Mouse (Mus musculus): ENCODE data around the gene Acbd6. TPM values are rescaled to one million over a fixed set of nuclear protein-coding genes. Genes with fewer than 3 reads are reported as not detected.

Gene Acbd6
- polyA plus RNA-seq, 1 experiment from 2014 or later, result 96.0 TPM

DNA sequence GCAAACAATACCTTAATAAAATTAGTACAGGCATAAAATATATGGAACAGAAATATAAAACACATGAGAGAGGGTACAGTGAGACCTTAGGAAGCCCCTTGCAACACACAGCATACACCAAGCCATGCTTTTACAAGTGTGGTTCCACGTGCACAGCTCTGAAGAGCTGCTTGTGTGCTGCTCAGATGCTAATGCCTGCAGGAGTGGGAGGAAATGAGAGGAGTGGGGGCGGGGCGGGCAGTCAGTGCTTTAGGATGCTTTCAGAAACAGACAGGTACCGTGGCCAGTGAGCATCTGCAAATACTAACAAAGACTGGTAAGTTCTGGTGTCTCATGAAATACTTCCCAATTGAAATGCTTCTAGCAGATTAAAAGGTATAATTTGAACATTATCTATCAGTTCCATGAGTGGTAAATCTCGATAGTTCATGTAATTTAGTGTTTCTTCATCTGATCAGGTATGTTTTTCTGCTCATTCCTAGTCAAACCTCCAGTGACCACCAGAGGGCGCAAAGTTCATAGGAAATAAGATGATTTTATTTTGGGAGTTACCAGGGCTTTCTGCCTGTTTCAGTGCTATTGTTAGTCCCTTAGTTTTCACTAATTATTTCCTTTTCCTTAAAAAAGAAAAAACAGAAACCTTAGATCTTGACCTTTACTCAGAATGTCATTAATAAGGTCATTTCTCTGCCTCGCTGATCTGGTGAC, 17.2 kb downstream of the Acbd6 start:
- Histone ChIP-seq H3K27ac (ENCODE audit: low read length) (no peak overlapping the region), H3K9me3 (replicated peaks; ENCODE audit: control insufficient read depth, low read length, poor library complexity, severe bottlenecking) (no peaks in the 10 kb centered on the region), H3K27me3 (ENCODE audit: control insufficient read depth, insufficient read depth, low read depth, low read length) (no peaks in the 10 kb centered on the region), H3K4me3 (ENCODE audit: low read depth, low read length) (no peak overlapping the region), H3K4me2 (ENCODE audit: low read length) (no peak overlapping the region), H3K36me3 (ENCODE audit: control insufficient read depth, insufficient read depth, low read length) (no peaks in the 10 kb centered on the region), H3K9ac (ENCODE audit: low read depth, low read length) (0 out of 2 replicates have a peak overlapping the region, but pooled peaks have one; percentile 6), H3K4me1 (ENCODE audit: control insufficient read depth, insufficient read depth, low read length) (peaks cover 2% of the 10 kb centered on the region; the same call in 1 of the 2 replicates)
- peak; percentile 62; the same call in 1 of the 2 replicates for ATAC-seq
- WGBS, result 26% methylated on average over 7 of the region's 7 CpGs

- no peaks in the 10 kb centered on the region for H3K27me3 ChIP-seq (ENCODE audit: control insufficient read depth, insufficient read depth, low read depth, low read length)
- ATAC-seq, result peak; percentile 58; the same call in 1 of the 2 replicates
- H3K9me3 ChIP-seq (replicated peaks; ENCODE audit: control insufficient read depth, low read length, poor library complexity, severe bottlenecking), result no peaks in the 10 kb centered on the region
- no peaks in the 10 kb centered on the region for H3K36me3 ChIP-seq (ENCODE audit: control insufficient read depth, insufficient read depth, low read length)
- H3K4me3 ChIP-seq (ENCODE audit: low read depth, low read length), result no peak overlapping the region
- peaks cover 2% of the 10 kb centered on the region; the same call in 1 of the 2 replicates for H3K4me1 ChIP-seq (ENCODE audit: control insufficient read depth, insufficient read depth, low read length)
- 26% methylated on average over 2 of the region's 2 CpGs for WGBS
- no peak overlapping the region for H3K4me2 ChIP-seq (ENCODE audit: low read length)
- no peak overlapping the region for H3K27ac ChIP-seq (ENCODE audit: low read length)
- H3K9ac ChIP-seq (ENCODE audit: low read depth, low read length), result no peak overlapping the region
These were observed 18.5 kb downstream of the Acbd6 start for GRCm38 (mm10) chr1:155576432-155576831.

GRCm38 (mm10) chr1:155577316-155577715, 19.4 kb downstream of the Acbd6 start:
- Histone ChIP-seq H3K4me2 (ENCODE audit: low read length) (no peak overlapping the region), H3K9ac (ENCODE audit: low read depth, low read length) (no peak overlapping the region), H3K4me1 (ENCODE audit: control insufficient read depth, insufficient read depth, low read length) (peaks cover 2% of the 10 kb centered on the region; the same call in 1 of the 2 replicates), H3K36me3 (ENCODE audit: control insufficient read depth, insufficient read depth, low read length) (no peaks in the 10 kb centered on the region), H3K4me3 (ENCODE audit: low read depth, low read length) (no peak overlapping the region), H3K27me3 (ENCODE audit: control insufficient read depth, insufficient read depth, low read depth, low read length) (no peaks in the 10 kb centered on the region), H3K9me3 (replicated peaks; ENCODE audit: control insufficient read depth, low read length, poor library complexity, severe bottlenecking) (no peaks in the 10 kb centered on the region), H3K27ac (ENCODE audit: low read length) (no peak overlapping the region)
- WGBS, result 74% methylated on average over 2 of the region's 2 CpGs
- no peak for ATAC-seq

DNA sequence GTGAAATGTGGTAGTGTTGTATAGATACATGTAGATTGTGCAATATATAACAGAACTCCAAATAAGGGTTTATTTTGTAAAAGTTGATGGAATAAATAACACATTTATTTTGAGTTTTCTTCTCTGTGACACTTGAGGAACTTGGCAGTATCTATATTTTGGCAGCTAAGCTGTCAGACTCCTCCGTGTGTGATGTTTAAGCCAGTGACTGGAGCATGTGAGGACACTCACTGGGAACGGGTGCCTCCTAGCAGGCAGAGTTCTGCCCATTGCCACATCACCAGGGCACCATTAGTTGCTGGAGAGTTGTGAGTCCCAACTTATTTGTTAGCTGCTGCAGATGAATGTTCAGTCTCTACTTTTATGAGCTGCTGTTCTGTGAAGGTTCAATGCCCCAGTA, 30.0 kb downstream of the Acbd6 start:
- no peak for ATAC-seq
- WGBS, result 82% methylated on average over 2 of the region's 2 CpGs
- Histone ChIP-seq H3K27me3 (ENCODE audit: control insufficient read depth, insufficient read depth, low read depth, low read length) (no peaks in the 10 kb centered on the region), H3K4me1 (ENCODE audit: control insufficient read depth, insufficient read depth, low read length) (no peaks in the 10 kb centered on the region), H3K27ac (ENCODE audit: low read length) (no peak overlapping the region), H3K36me3 (ENCODE audit: control insufficient read depth, insufficient read depth, low read length) (no peaks in the 10 kb centered on the region), H3K9ac (ENCODE audit: low read depth, low read length) (no peak overlapping the region), H3K9me3 (replicated peaks; ENCODE audit: control insufficient read depth, low read length, poor library complexity, severe bottlenecking) (no peaks in the 10 kb centered on the region), H3K4me3 (ENCODE audit: low read depth, low read length) (no peak overlapping the region), H3K4me2 (ENCODE audit: low read length) (no peak overlapping the region)

GRCm38 (mm10) chr1:155594141-155594540, 36.2 kb downstream of the Acbd6 start:
- no peak overlapping the region for H3K27ac ChIP-seq (ENCODE audit: low read length)
- H3K27me3 ChIP-seq (ENCODE audit: control insufficient read depth, insufficient read depth, low read depth, low read length), result no peaks in the 10 kb centered on the region
- WGBS, result 71% methylated on average over 1 of the region's 1 CpGs

DNA sequence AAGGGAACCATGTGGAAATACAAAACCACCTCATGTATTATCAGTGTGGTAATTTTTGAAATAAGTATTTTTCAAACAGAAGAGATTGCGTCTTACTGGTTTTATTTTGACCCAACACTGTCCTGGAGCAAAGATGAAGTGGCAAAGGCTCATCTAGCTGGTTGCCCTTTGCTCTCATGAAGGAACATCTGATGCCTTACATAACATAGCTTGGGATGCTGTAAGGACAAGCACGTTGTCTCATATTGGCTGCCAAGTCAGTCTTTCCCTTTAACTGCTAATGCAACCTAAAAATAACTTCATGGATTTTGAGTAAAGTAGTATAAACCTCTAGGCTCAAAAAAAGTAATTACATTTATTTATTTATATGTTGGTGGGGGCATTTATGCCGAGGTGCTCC, 38.7 kb downstream of the Acbd6 start:
- WGBS, result 97% methylated on average over 3 of the region's 3 CpGs
- H3K9me3 ChIP-seq (replicated peaks; ENCODE audit: control insufficient read depth, low read length, poor library complexity, severe bottlenecking), result no peaks in the 10 kb centered on the region
- H3K4me1 ChIP-seq (ENCODE audit: control insufficient read depth, insufficient read depth, low read length), result no peaks in the 10 kb centered on the region
- H3K9ac ChIP-seq (ENCODE audit: low read depth, low read length), result no peak overlapping the region
- H3K27ac ChIP-seq (ENCODE audit: low read length), result no peak overlapping the region
- H3K4me3 ChIP-seq (ENCODE audit: low read depth, low read length), result no peak overlapping the region
- H3K36me3 ChIP-seq (ENCODE audit: control insufficient read depth, insufficient read depth, low read length), result no peaks in the 10 kb centered on the region
- H3K27me3 ChIP-seq (ENCODE audit: control insufficient read depth, insufficient read depth, low read depth, low read length), result no peaks in the 10 kb centered on the region
- H3K4me2 ChIP-seq (ENCODE audit: low read length), result no peak overlapping the region
- ATAC-seq, result no peak

More at GRCm38 (mm10) chr1:155594141-155594540, 36.2 kb downstream of the Acbd6 start:
- no peak overlapping the region for H3K9ac ChIP-seq (ENCODE audit: low read depth, low read length)
- no peak for ATAC-seq
- no peak overlapping the region for H3K4me2 ChIP-seq (ENCODE audit: low read length)
- no peaks in the 10 kb centered on the region for H3K36me3 ChIP-seq (ENCODE audit: control insufficient read depth, insufficient read depth, low read length)
- no peaks in the 10 kb centered on the region for H3K4me1 ChIP-seq (ENCODE audit: control insufficient read depth, insufficient read depth, low read length)
- no peak overlapping the region for H3K4me3 ChIP-seq (ENCODE audit: low read depth, low read length)
- no peaks in the 10 kb centered on the region for H3K9me3 ChIP-seq (replicated peaks; ENCODE audit: control insufficient read depth, low read length, poor library complexity, severe bottlenecking)

DNA sequence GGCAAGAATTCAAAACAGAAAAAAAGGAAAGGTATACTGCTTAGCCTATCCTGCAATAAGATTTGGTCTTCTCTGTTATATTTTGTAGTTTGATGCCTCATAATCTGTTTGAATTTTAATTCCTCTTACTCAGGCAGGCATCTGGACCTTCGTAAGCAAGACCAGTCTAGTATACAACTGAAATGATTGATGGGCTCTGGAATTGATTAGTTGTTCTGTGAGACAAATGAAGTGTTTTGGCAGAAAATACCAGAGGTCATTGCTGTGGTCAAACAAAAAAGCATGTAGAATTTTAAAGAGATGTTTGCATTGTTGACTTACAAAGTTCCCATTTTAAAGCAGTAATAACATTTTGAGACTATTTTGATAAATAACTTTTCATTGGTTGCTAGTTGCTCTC, 46.8 kb downstream of the Acbd6 start:
- Histone ChIP-seq H3K9ac (ENCODE audit: low read depth, low read length) (no peak overlapping the region), H3K36me3 (ENCODE audit: control insufficient read depth, insufficient read depth, low read length) (no peaks in the 10 kb centered on the region), H3K4me2 (ENCODE audit: low read length) (no peak overlapping the region), H3K4me1 (ENCODE audit: control insufficient read depth, insufficient read depth, low read length) (peaks cover 13% of the 10 kb centered on the region), H3K27me3 (ENCODE audit: control insufficient read depth, insufficient read depth, low read depth, low read length) (no peaks in the 10 kb centered on the region), H3K4me3 (ENCODE audit: low read depth, low read length) (no peak overlapping the region), H3K9me3 (replicated peaks; ENCODE audit: control insufficient read depth, low read length, poor library complexity, severe bottlenecking) (no peaks in the 10 kb centered on the region), H3K27ac (ENCODE audit: low read length) (no peak overlapping the region)
- WGBS, result 47% methylated on average over 1 of the region's 1 CpGs
- ATAC-seq, result no peak

DNA sequence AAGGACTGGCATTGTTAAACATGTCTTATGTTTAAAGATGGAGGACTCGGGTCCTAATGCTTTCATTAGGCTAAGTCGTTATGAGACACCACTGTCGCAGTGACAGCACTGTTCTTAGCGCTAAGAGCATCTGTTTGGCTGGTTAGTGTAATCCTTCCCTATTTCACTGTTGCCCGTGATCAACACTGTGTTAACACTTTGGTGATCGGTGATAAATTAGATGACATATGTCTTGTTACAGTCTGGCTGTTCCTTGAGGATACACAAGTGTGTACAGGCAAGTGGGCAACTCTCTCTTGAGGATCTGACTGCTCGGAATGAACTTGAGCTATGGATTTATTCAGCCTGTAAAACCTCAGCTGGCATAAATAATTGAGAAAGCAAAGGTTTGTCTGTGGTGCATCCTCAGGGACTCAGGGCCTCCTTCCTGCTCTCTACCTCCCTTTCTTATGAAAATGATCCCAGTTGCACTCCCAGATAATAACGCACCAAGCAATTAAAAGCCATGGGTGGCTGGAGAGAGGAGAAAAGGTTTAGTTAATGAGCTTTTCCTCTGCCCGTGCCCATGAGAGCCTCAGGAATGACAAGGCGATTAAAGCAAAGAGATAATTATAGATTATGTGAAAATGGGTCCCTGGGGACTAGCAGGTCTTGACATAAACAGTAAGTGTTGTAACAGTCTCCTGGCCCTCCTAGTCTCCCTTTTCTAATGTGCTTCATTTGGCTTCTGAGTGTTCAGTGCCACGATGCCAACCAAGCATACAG, 47.7 kb downstream of the Acbd6 start:
- peak overlapping the region; percentile 23 for H3K4me2 ChIP-seq (ENCODE audit: low read length)
- 10% methylated on average over 11 of the region's 11 CpGs for WGBS

DNA sequence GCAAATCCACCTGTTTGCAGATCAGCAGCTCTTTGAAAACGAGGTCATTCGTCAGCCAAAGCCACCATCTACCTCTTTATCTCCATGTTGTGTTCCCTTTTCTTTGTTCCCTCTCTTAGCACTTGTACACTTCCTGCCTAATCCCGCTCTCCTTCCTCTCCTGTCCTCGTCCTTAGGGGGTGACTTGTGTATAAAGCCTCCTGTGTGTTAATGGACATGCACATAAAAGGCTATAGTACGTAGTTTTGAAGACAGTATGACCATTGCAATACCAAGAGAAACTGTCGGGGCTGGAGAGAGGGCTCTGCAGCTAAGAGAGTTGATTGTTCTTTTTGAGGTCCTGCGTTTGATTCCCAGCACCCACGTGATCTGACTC, 48.2 kb downstream of the Acbd6 start:
- Histone ChIP-seq H3K4me1 (ENCODE audit: control insufficient read depth, insufficient read depth, low read length) (peaks cover 13% of the 10 kb centered on the region), H3K9ac (ENCODE audit: low read depth, low read length) (no peak overlapping the region), H3K4me3 (ENCODE audit: low read depth, low read length) (no peak overlapping the region), H3K9me3 (replicated peaks; ENCODE audit: control insufficient read depth, low read length, poor library complexity, severe bottlenecking) (no peaks in the 10 kb centered on the region), H3K4me2 (ENCODE audit: low read length) (no peak overlapping the region), H3K27ac (ENCODE audit: low read length) (peak overlapping the region; percentile 52), H3K27me3 (ENCODE audit: control insufficient read depth, insufficient read depth, low read depth, low read length) (no peaks in the 10 kb centered on the region), H3K36me3 (ENCODE audit: control insufficient read depth, insufficient read depth, low read length) (no peaks in the 10 kb centered on the region)
- 49% methylated on average over 8 of the region's 8 CpGs for WGBS
- no peak for ATAC-seq

More for the DNA sequence above, 47.7 kb downstream of the Acbd6 start:
- peaks cover 13% of the 10 kb centered on the region for H3K4me1 ChIP-seq (ENCODE audit: control insufficient read depth, insufficient read depth, low read length)
- H3K27me3 ChIP-seq (ENCODE audit: control insufficient read depth, insufficient read depth, low read depth, low read length), result no peaks in the 10 kb centered on the region
- peak; percentile 76 for ATAC-seq
- H3K36me3 ChIP-seq (ENCODE audit: control insufficient read depth, insufficient read depth, low read length), result no peaks in the 10 kb centered on the region
- H3K27ac ChIP-seq (ENCODE audit: low read length), result peak overlapping the region; percentile 52
- H3K9me3 ChIP-seq (replicated peaks; ENCODE audit: control insufficient read depth, low read length, poor library complexity, severe bottlenecking), result no peaks in the 10 kb centered on the region
- H3K9ac ChIP-seq (ENCODE audit: low read depth, low read length), result peak overlapping the region; percentile 25; the same call in 1 of the 2 replicates
- no peak overlapping the region for H3K4me3 ChIP-seq (ENCODE audit: low read depth, low read length)
